Mouse (Mus musculus) hematopoietic stem cell, adult 5-6 weeks (primary cell): ENCODE measurements at regions not wholly inside any gene's neighbourhood (a gene's known extent, or its start where the extent isn't known, plus 50 kb on each side); places are given as distances from the start of the nearest gene placed in this dataset.

ENCODE experiments used
- ATAC-seq, 2 experiments: fragments of 125-278 bp in 1 of 2; replicated peaks in 1 of 2; 2 replicates each; pipeline ENCODE4 v1.8.0; 2016 to 2017; ENCODE audit warnings: inconsistent platforms in 2 of 2, mild to moderate bottlenecking in 2 of 2, moderate number of reproducible peaks in 2 of 2, low read depth in 1 of 2, moderate TSS enrichment in 1 of 2; ENCODE audit not compliant: low FRiP score in 2 of 2, poor library complexity in 2 of 2, severe bottlenecking in 2 of 2, insufficient read depth in 1 of 2, low TSS enrichment in 1 of 2

DNA sequence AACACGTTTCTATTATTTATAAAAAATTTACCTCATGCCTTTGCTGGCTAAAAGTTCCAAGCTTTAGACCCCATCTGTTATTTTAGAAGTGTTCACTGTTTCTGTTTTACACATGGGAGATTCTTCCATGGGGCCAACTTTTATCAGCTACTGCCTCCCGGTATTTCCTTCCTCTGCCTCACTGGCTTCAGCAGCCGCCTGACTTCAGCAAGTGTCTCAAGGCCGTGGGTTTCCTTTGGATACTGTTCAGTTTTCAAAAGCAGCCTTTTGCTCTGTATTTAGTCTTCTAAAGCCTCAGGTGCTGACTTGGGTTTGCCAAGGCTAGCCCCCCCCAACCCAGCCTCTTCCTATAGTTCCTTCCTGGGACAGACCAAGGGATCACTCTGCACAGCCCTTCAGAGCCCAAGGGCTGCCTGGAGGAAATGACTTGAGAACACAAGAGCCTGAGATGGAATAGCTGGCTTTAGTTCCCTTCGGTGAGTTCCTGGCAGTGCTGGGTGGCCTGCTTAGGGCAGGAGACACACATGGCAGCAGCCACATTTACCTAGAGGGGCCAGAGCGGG lies 75.1 kb upstream of the Itga6 start:
- peak; percentile 17 to 33; a peak in 3 of 4 replicates for ATAC-seq

DNA sequence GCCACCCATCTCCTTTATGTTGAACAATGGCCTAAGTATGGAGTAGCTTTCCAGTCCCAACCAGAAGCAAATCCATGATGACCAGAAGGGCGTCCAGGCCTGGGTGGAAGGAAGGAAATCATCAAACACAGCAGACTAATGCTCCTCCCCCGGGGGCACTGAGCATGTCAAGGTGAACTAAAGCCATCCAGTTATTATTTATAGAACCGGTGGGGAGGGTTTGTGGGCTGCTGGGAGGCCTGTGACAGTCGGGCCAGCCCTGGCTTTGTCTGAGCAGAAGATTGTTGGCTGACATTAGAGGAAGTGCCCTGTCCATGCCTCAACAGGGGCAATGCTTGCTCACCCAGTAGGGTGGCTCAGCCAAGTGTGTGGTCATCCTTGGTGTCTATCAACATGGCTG lies 74.5 kb upstream of the Itga6 start:
- ATAC-seq: peak in 1 of 2 experiments; percentile 23; a peak in 2 of 4 replicates

GRCm38 (mm10) chr2:71673087-71673920 lies 72.1 kb upstream of the Itga6 start:
- ATAC-seq: peak; percentile 35 to 38; a peak in 2 of 4 replicates

GRCm38 (mm10) chr2:71680746-71681145 lies 64.7 kb upstream of the Itga6 start:
- no peak for ATAC-seq

DNA sequence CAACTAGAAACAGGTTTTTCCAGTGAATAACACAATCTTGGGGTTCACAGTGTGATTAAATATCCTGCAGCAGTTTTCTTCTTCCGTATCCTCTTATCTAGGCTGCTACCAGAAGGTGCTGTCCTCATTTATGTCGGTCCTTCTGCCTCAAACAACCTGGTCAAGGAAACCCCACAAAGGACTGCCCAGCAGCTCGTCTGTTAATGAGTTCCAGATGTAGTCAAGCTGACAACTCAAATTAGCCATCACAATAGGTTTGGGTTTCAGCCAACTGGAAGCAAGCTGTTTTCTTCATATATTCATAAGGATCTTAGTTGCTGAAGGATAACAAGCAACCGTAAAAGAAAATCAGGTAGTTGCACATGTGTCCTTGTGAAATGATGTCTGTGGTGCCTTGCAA lies 64.3 kb upstream of the Itga6 start:
- ATAC-seq: no peak

GRCm38 (mm10) chr2:71683375-71683774 lies 62.0 kb upstream of the Itga6 start:
- ATAC-seq: no peak

DNA sequence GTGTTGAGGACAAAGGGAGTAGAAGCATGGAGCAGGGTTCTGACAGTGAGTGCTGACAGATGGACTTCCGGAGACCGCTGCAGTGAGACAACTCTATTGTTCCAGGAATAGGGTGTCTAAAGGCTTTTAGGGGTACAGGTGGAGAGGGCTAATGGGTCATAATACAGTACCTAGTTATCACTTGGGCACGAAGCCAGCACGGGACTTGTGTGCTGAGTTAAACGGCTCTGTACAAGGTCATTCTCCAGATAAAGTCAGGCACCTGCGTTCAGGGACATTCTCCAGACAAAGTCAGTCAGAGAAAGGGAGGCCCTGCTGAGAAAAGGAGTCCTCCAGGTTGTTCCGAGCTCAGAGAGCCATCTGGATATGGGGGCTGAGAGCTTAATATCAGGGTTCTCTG lies 60.2 kb upstream of the Itga6 start:
- no peak for ATAC-seq

GRCm38 (mm10) chr2:71689041-71689440 lies 56.4 kb upstream of the Itga6 start:
- no peak for ATAC-seq

- no peak for ATAC-seq
These were observed 54.9 kb upstream of the Itga6 start for GRCm38 (mm10) chr2:71690277-71691161.

GRCm38 (mm10) chr2:71694758-71695310 lies 50.6 kb upstream of the Itga6 start:
- no peak for ATAC-seq
